Mouse (Mus musculus) spleen, embryonic (tissue): Measurements from ENCODE around the gene Kcnc1.

Experiments
- CTCF ChIA-PET: fragments of 350-600 bp; sonication (Branson Sonifier 250); formaldehyde crosslinking; loops from one replicate; lab custom pipeline; 2022; lab: Charles Lee

Kcnc1 gene

GRCm38 (mm10) chr7:46418102-46418622 lies 21.9 kb downstream of the Kcnc1 start:
- CTCF ChIA-PET = interaction anchor here (0.6 kb wide), 1 partner anchor 21 kb away, joined by 3 read pairs; no protein-coding TSS in a partner anchor

- CTCF ChIA-PET = interaction anchor here (0.6 kb wide), 1 partner anchor 30 kb away, joined by 3 read pairs; no protein-coding TSS in a partner anchor
Measured at GRCm38 (mm10) chr7:46421535-46421934, 25.2 kb downstream of the Kcnc1 start.

- CTCF ChIA-PET = no interaction called here
Measured at GRCm38 (mm10) chr7:46422052-46422763, 25.9 kb downstream of the Kcnc1 start.

GRCm38 (mm10) chr7:46422764-46423412 lies 26.6 kb downstream of the Kcnc1 start:
- CTCF ChIA-PET = interaction anchor here (1.4 kb wide), 1 partner anchor 30 kb away, joined by 9 read pairs; no protein-coding TSS in a partner anchor

DNA sequence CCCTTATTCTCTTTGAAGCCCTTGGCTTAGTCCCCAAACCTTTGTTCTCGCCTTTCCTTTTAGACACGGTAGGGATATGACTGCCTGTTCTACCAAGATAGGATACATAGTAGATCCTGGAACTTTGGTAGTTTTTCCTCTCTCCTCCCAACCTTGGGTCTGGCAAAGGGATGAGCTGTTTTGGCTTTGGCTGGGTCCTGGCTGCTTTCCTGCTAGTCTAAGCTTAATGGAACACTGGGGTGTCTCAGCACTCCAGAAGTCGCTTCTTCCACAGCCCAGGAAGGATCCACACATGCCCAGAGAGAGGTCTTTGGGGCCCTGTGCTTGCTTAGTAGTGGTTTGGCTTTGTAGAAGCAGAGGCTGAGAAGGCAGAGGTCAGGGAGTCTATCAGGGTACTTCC lies 27.7 kb downstream of the Kcnc1 start:
- CTCF ChIA-PET = interaction anchor here (1.4 kb wide), 1 partner anchor 31 kb away, joined by 9 read pairs; no protein-coding TSS in a partner anchor

DNA sequence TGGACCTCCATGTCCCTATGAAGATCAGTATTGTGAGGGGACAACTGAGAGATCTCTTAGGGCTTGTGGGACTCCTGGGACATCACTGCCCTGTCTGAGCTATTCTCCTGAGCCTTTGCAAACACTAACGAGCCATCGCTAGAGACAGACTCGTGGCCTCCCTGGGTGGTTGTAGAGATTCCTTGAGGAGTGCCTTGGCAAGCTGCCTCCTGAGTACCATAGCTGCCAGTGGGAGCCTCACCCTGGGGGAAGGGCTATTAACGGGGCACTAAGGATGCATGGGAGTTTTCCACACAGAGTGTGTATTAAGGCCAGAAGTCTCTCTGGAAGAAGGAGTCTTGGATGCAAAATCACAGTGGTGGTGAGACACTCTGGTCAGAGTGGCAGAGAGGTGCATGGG lies 28.7 kb downstream of the Kcnc1 start:
- CTCF ChIA-PET = interaction anchor here (0.6 kb wide), 1 partner anchor 145 kb away, joined by 4 read pairs; no protein-coding TSS in a partner anchor

GRCm38 (mm10) chr7:46433874-46434273 lies 37.6 kb downstream of the Kcnc1 start:
- CTCF ChIA-PET = no interaction called here

DNA sequence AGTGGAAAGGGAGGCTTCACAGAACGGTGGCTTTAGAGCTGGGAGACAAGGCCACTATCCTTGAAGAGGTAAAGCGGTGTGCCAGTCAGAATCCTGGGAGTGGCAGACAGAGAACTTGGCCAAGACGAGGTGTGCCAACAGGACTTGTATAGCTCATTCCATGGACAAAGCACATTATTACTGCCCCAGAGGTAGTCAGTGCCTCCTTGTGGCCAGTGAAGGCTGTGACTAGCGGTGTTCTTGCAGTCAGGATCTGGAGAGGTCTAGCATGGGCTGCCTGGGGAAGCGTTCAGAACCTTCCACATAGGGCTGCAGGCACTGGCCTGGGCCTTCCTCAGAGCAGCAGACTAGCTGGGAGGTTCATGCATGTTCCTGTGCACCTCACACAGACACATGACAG lies 39.5 kb downstream of the Kcnc1 start:
- CTCF ChIA-PET = no interaction called here

- CTCF ChIA-PET = no interaction called here
Measured at GRCm38 (mm10) chr7:46438537-46439141, 42.3 kb downstream of the Kcnc1 start.

DNA sequence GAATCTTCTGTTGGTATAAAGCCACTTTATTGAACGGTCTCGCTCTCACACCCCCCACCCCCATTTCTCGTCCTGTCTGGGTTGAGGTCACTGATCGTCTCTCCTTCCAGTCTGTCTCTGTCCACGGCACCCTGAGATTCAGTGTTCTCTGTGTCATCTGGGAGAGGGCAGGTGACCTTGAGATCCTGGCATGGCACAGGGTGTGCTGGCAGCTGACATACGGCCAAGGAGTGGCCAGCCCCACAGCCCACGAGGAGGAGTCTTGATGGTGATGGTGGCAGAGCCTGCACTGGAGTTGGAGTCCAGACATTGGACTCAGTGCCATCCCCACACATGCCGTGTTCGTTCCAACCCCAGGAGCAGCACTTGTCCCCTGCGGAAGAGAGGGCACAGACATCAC lies 46.9 kb downstream of the Kcnc1 start:
- CTCF ChIA-PET = no interaction called here

DNA sequence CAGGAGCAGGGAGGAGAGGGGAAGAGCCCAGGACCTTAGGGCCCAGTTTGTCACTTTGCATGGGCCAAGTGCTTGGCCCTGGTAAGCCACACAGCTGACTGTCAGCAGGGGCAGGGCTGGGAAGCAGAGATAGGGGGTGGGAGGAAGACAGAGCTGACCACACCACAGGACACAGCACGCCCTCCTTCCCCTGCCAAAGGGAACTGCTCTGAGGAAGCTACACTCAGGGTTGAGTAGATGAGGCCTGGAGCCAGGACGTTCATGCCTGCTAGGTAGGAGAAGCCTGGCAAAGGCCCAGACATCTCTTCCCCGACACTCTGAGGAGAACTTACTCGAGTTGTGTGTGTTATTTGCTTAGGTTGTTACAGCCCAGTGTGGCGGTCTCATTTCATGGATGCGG lies 49.6 kb downstream of the Kcnc1 start:
- CTCF ChIA-PET = no interaction called here

GRCm38 (mm10) chr7:46447473-46448165 lies 51.3 kb downstream of the Kcnc1 start:
- CTCF ChIA-PET = no interaction called here

GRCm38 (mm10) chr7:46448922-46449645 lies 52.8 kb downstream of the Kcnc1 start:
- CTCF ChIA-PET = interaction anchor here (0.6 kb wide), 1 partner anchor 12 kb away, joined by 4 read pairs; no protein-coding TSS in a partner anchor

DNA sequence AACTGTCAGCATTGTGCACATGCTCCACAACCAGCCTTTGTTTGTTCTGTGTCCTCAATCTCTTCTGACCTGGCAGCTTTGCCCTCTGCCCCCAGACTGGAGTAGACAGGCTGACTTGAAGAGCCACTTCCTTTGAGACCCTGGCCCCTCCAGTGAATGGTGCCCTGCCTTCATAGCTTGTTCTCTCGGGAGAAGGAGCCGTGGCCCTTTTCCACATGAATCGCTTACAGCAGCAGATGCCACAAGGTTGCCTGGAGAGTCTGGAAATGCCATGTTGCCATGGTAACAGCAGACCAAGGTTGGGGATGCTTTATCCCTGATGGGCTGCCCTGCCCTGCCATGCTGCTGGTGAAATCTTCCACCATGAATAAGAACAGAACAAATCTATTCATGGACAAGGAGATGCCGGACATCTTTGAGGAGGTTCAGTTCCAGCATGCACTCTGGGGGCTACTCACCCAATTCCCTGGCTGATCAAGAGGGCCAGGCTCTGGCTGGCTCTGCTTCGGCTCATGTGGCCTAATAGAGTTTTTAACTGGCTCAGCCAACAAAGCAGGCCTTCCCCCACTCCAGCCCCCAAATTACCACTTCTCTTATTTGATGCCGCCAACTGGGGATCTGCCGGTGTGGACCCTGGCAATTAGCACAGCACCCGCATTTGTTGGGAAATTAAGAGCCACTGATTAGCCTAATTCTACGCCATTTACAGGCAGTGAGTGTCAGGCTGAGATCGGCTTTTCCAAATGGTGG lies 57.8 kb downstream of the Kcnc1 start:
- CTCF ChIA-PET = no interaction called here

DNA sequence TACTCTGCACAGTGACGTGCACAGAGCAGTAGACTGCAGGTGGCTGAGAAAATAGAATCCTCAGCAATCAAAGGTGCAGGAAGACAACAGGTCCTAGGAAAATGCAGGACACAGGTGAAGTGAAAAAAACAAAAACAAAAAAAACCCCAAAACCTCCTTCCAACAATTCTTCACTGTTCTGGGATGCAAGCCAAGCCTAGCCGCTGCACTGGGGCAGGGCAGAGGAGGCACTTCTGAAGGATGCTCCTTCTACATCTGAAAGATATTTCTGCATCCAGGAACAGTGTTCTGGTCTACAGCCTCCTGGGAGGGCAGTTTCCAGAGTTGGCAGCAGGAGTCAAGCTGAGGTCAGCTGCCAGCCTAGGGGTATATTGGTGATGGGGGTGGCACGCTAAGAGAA lies 61.6 kb downstream of the Kcnc1 start:
- CTCF ChIA-PET = no interaction called here

- CTCF ChIA-PET = interaction anchor here (0.6 kb wide), 1 partner anchor 424 kb away, joined by 6 read pairs; no protein-coding TSS in a partner anchor
Measured at GRCm38 (mm10) chr7:46459200-46459599, 62.9 kb downstream of the Kcnc1 start.

DNA sequence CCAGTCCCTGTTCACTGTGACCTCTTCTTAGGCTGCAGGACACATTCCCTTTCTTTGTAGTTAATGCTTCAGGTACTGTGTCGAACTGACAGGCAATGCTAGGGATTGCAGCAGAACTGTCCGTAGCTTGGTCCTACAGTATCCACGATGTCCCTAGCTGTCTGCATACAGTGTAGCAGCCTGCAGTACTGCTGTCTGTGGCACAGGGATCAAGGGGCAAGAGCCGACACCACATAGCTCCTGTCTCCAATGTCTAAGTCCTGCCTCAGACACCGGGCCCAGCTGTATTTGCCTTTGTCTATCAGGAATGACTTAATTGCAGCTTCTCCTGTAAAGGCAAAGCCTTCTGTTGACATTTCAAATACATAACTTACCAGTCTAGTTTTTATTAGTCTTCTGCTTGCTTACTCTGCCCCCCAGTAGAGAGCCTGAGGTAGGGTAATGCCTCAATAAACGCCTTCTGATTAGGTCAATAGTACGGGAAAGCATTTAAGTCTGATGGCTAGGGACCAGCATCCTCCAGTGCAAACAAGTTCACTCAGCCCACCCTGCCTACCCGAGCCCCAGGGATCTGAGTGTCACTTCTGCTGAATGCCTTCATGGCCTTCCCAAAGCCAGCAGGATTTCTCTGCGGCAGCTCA lies 63.4 kb downstream of the Kcnc1 start:
- CTCF ChIA-PET = no interaction called here

GRCm38 (mm10) chr7:46462287-46462686 lies 66.0 kb downstream of the Kcnc1 start:
- CTCF ChIA-PET = no interaction called here

- CTCF ChIA-PET = no interaction called here
Measured at GRCm38 (mm10) chr7:46463136-46463535, 66.8 kb downstream of the Kcnc1 start.
